Mouse (Mus musculus) midbrain, embryonic 10.5 days (tissue): ENCODE measurements around the gene Nmrk2. TPM values are rescaled to one million over a fixed set of nuclear protein-coding genes. Genes with fewer than 3 reads are reported as not detected.

Experiments used
- DNase-seq: peaks from one replicate; pipeline ENCODE4 v3.0.0-alpha.2; 2017; ENCODE audit warnings: low spot score
- H3K27ac ChIP-seq: fragments of 300-500 bp; sonication (generic); replicated peaks from 2 replicates; pipeline ENCODE4 v1.5.1; 2016; ENCODE audit warnings: mild to moderate bottlenecking
- H3K27me3 ChIP-seq: fragments of 300-500 bp; sonication (generic); 2 replicates; pipeline ENCODE4 v1.6.1; 2016; ENCODE audit warnings: low read depth, mild to moderate bottlenecking; ENCODE audit not compliant: poor library complexity, severe bottlenecking
- H3K36me3 ChIP-seq: fragments of 300-500 bp; sonication (generic); 2 replicates; pipeline ENCODE4 v1.6.1; 2016; ENCODE audit warnings: mild to moderate bottlenecking, moderate library complexity
- H3K4me1 ChIP-seq: fragments of 300-500 bp; sonication (generic); 2 replicates; pipeline ENCODE4 v1.6.1; 2016
- H3K4me3 ChIP-seq: fragments of 300-500 bp; sonication (generic); 2 replicates; pipeline ENCODE4 v1.5.1; 2016; ENCODE audit warnings: mild to moderate bottlenecking, moderate library complexity
- H3K9me3 ChIP-seq: fragments of 300-500 bp; sonication (generic); replicated peaks from 2 replicates; pipeline ENCODE4 v1.6.1; 2016; ENCODE audit warnings: mild to moderate bottlenecking
- WGBS: fragments of 180-500 bp; shearing (Covaris S2); methylation state at CpG from one replicate; pipeline ENCODE4 v1.1.7; 2016; 5-methylcytosine and 5-hydroxymethylcytosine counted together
- polyA plus RNA-seq: library from polyadenylated mRNA; unstranded; fragments of >200 nt; fragmentation: Nextera tagmentation; extraction: Ambion mirVana; gene quantifications from 2 replicates; pipeline ENCODE4 v1.2.1, GENCODE M21; 2016

The Nmrk2 gene
- polyA plus RNA-seq, 1 experiment from 2014 or later, result not detected

GRCm38 (mm10) chr10:81167200-81168086 lies 34.4 kb downstream of the Nmrk2 start, which contains the start of gene Pias4:
Pias4 (minus strand) TSS chr10:81167923.
- Histone ChIP-seq H3K4me3 (peak within 1 kb of the TSS; percentile 98), H3K27ac (peak within 1 kb of the TSS; percentile 92), H3K27me3 (no peaks in the 10 kb centered on the region), H3K9me3 (no peaks in the 10 kb centered on the region), H3K36me3 (peaks cover 33% of the 10 kb centered on the region), H3K4me1 (peaks cover 42% of the 10 kb centered on the region)
- peak; percentile 100 for DNase-seq
- under 1% methylated on average over 57 of the region's 64 CpGs for WGBS

- Histone ChIP-seq H3K27me3 (no peaks in the 10 kb centered on the region), H3K27ac (no peak overlapping the region), H3K9me3 (no peaks in the 10 kb centered on the region), H3K4me3 (no peak overlapping the region), H3K36me3 (peaks cover 56% of the 10 kb centered on the region), H3K4me1 (peaks cover 48% of the 10 kb centered on the region)
- WGBS, result 88% methylated on average over 8 of the region's 8 CpGs
- DNase-seq, result no peak
Measured at GRCm38 (mm10) chr10:81165118-81165517, 36.7 kb downstream of the Nmrk2 start.

- 89% methylated on average over 2 of the region's 2 CpGs for WGBS
- H3K27me3 ChIP-seq, result no peaks in the 10 kb centered on the region
- no peak for DNase-seq
- peak overlapping the region; percentile 9; the same call in 1 of the 2 replicates for H3K4me3 ChIP-seq
- H3K4me1 ChIP-seq, result peaks cover 26% of the 10 kb centered on the region
- peaks cover 83% of the 10 kb centered on the region for H3K36me3 ChIP-seq
- H3K9me3 ChIP-seq, result no peaks in the 10 kb centered on the region
- no peak overlapping the region for H3K27ac ChIP-seq
Measured at GRCm38 (mm10) chr10:81162318-81162652, 39.6 kb downstream of the Nmrk2 start.

- peak overlapping the region; percentile 42; the same call in 1 of the 2 replicates for H3K27ac ChIP-seq
- peaks cover 88% of the 10 kb centered on the region for H3K36me3 ChIP-seq
- WGBS, result 97% methylated on average over 8 of the region's 8 CpGs
- H3K9me3 ChIP-seq, result no peaks in the 10 kb centered on the region
- H3K4me1 ChIP-seq, result peaks cover 21% of the 10 kb centered on the region
- DNase-seq, result no peak
- H3K27me3 ChIP-seq, result no peaks in the 10 kb centered on the region
- H3K4me3 ChIP-seq, result peak overlapping the region; percentile 9; the same call in 1 of the 2 replicates
Measured at GRCm38 (mm10) chr10:81161602-81162317, 40.1 kb downstream of the Nmrk2 start.

GRCm38 (mm10) chr10:81154736-81155135 lies 47.1 kb downstream of the Nmrk2 start:
- Histone ChIP-seq H3K4me1 (peaks cover 5% of the 10 kb centered on the region; the same call in 1 of the 2 replicates), H3K36me3 (peaks cover 87% of the 10 kb centered on the region), H3K27me3 (no peaks in the 10 kb centered on the region), H3K4me3 (no peak overlapping the region), H3K27ac (0 out of 2 replicates have a peak overlapping the region, but pooled peaks have one; percentile 1), H3K9me3 (no peaks in the 10 kb centered on the region)
- 85% methylated on average over 6 of the region's 6 CpGs for WGBS
- DNase-seq, result no peak

- 93% methylated on average over 12 of the region's 12 CpGs for WGBS
Measured at GRCm38 (mm10) chr10:81154313-81154712, 47.5 kb downstream of the Nmrk2 start.

GRCm38 (mm10) chr10:81152609-81153008 lies 49.2 kb downstream of the Nmrk2 start:
- Histone ChIP-seq H3K27ac (no peak overlapping the region), H3K9me3 (no peaks in the 10 kb centered on the region), H3K36me3 (peaks cover 89% of the 10 kb centered on the region), H3K4me1 (peaks cover 6% of the 10 kb centered on the region; the same call in 1 of the 2 replicates), H3K4me3 (no peak overlapping the region), H3K27me3 (no peaks in the 10 kb centered on the region)
- DNase-seq, result no peak
- WGBS, result 83% methylated on average over 12 of the region's 12 CpGs

More at GRCm38 (mm10) chr10:81154313-81154712, 47.5 kb downstream of the Nmrk2 start:
- H3K9me3 ChIP-seq, result no peaks in the 10 kb centered on the region
- DNase-seq, result no peak
- H3K27ac ChIP-seq, result 0 out of 2 replicates have a peak overlapping the region, but pooled peaks have one; percentile 1
- H3K4me1 ChIP-seq, result peaks cover 6% of the 10 kb centered on the region; the same call in 1 of the 2 replicates
- no peak overlapping the region for H3K4me3 ChIP-seq
- no peaks in the 10 kb centered on the region for H3K27me3 ChIP-seq
- peaks cover 89% of the 10 kb centered on the region for H3K36me3 ChIP-seq

GRCm38 (mm10) chr10:81151261-81151660 lies 50.6 kb downstream of the Nmrk2 start:
- Histone ChIP-seq H3K27ac (no peak overlapping the region), H3K36me3 (peaks cover 89% of the 10 kb centered on the region), H3K4me3 (no peak overlapping the region), H3K9me3 (no peaks in the 10 kb centered on the region), H3K4me1 (peaks cover 6% of the 10 kb centered on the region; the same call in 1 of the 2 replicates), H3K27me3 (no peaks in the 10 kb centered on the region)
- DNase-seq, result no peak
- WGBS, result 87% methylated on average over 6 of the region's 6 CpGs

Other genes with a start within 250 kb of the Nmrk2 start
- 6.0 and 8.4 TPM in 2 replicates for gene Gng7, start 187.1 kb downstream of the Nmrk2 start, polyA plus RNA-seq
- 3.0 and 6.4 TPM in 2 replicates for gene Diras1, start 176.4 kb downstream of the Nmrk2 start, polyA plus RNA-seq
- gene Slc39a3, start 164.6 kb downstream of the Nmrk2 start, polyA plus RNA-seq, result 17.4 and 26.6 TPM in 2 replicates
- gene Sgta, start 141.9 kb downstream of the Nmrk2 start, polyA plus RNA-seq, result 289 and 314 TPM in 2 replicates
- gene Thop1, start 132.0 kb downstream of the Nmrk2 start, polyA plus RNA-seq, result 87.1 and 107 TPM in 2 replicates
- 0.35 and 0.60 TPM in 2 replicates for gene Creb3l3, start 103.2 kb downstream of the Nmrk2 start, polyA plus RNA-seq
- 215 TPM in 2 replicates for gene Map2k2, start 96.1 kb downstream of the Nmrk2 start, polyA plus RNA-seq
- 7.8 and 9.8 TPM in 2 replicates for gene Zbtb7a, start 66.8 kb downstream of the Nmrk2 start, polyA plus RNA-seq
- gene Pias4, start 34.1 kb downstream of the Nmrk2 start, polyA plus RNA-seq, result 61.4 and 68.5 TPM in 2 replicates
- gene Eef2, start 25.4 kb downstream of the Nmrk2 start, polyA plus RNA-seq, result 528 and 571 TPM in 2 replicates
- 52.7 and 53.3 TPM in 2 replicates for gene Dapk3, start 19.0 kb downstream of the Nmrk2 start, polyA plus RNA-seq
- gene 4930442H23Rik, start 18.2 kb downstream of the Nmrk2 start, polyA plus RNA-seq, result 0.09 TPM in 1 of 2 replicates, not detected in the other
- 8.7 and 17.1 TPM in 2 replicates for gene Atcay, start 28.8 kb upstream of the Nmrk2 start, polyA plus RNA-seq
- 3.5 and 6.3 TPM in 2 replicates for gene Zfr2, start 31.1 kb upstream of the Nmrk2 start, polyA plus RNA-seq
- gene Matk, start 50.9 kb upstream of the Nmrk2 start, polyA plus RNA-seq, result 3.7 and 4.2 TPM in 2 replicates
- 229 and 258 TPM in 2 replicates for gene Mrpl54, start 64.9 kb upstream of the Nmrk2 start, polyA plus RNA-seq
- gene Apba3, start 64.9 kb upstream of the Nmrk2 start, polyA plus RNA-seq, result 50.5 and 55.5 TPM in 2 replicates
- gene Tjp3, start 89.5 kb upstream of the Nmrk2 start, polyA plus RNA-seq, result 6.5 and 6.9 TPM in 2 replicates
- 55.0 and 60.8 TPM in 2 replicates for gene Pip5k1c, start 90.9 kb upstream of the Nmrk2 start, polyA plus RNA-seq
- 53.5 and 53.6 TPM in 2 replicates for gene Cactin, start 119.1 kb upstream of the Nmrk2 start, polyA plus RNA-seq
- 2.9 and 3.3 TPM in 2 replicates for gene Tbxa2r, start 126.7 kb upstream of the Nmrk2 start, polyA plus RNA-seq
- gene Gipc3, start 141.2 kb upstream of the Nmrk2 start, polyA plus RNA-seq, result not detected in 2 replicates
- 102 and 115 TPM in 2 replicates for gene Hmg20b, start 148.4 kb upstream of the Nmrk2 start, polyA plus RNA-seq
- 9.3 and 10.6 TPM in 2 replicates for gene Mfsd12, start 155.4 kb upstream of the Nmrk2 start, polyA plus RNA-seq
- 0.38 and 0.39 TPM in 2 replicates for gene 4930404N11Rik, start 163.8 kb upstream of the Nmrk2 start, polyA plus RNA-seq
- 138 and 146 TPM in 2 replicates for gene Fzr1, start 176.5 kb upstream of the Nmrk2 start, polyA plus RNA-seq
- 93.4 and 98.7 TPM in 2 replicates for gene Dohh, start 182.4 kb upstream of the Nmrk2 start, polyA plus RNA-seq
- 2.9 and 3.4 TPM in 2 replicates for gene Gm48551, start 182.4 kb upstream of the Nmrk2 start, polyA plus RNA-seq
- 1.7 and 2.9 TPM in 2 replicates for gene Gm48552, start 187.0 kb upstream of the Nmrk2 start, polyA plus RNA-seq
- 1.7 and 2.3 TPM in 2 replicates for gene Smim24, start 191.0 kb upstream of the Nmrk2 start, polyA plus RNA-seq